In genomic region chr9:114387086-114387485, GRCm38 (mm10) we compare ENCODE assay signal across 27 mouse cellular contexts. TPM values are rescaled to one million over a fixed set of nuclear protein-coding genes. Genes with fewer than 3 reads are reported as not detected.
DNase-seq lines count a peak whose midpoint lies in the region.
"Had no signal": no experiment of that assay in that cellular context is flagged by ENCODE, and none has a peak within 500 bp of the region (broad histone marks: within the 10 kb centered on the region; RNA-seq: fewer than 3 reads in every experiment).

No protein-coding gene starts in this region.

- peak; percentile 62 for DNase-seq in adrenal gland, adult 2 months
- peak; percentile 58 for DNase-seq in adrenal gland, adult 8-10 months
- DNase-seq in adrenal gland, postnatal 14 days, result peak; percentile 51
- DNase-seq in adrenal gland, postnatal 36 days, result peak; percentile 48 to 59
- DNase-seq in testis, postnatal 10 days (ENCODE audit: low spot score), result no peak
- no peak for DNase-seq in cerebellum, adult 18-20 months
- no peak for DNase-seq in kidney, postnatal 14 days
- DNase-seq: cerebellum, adult 11-12 months; cerebellum, adult 8-10 months; cerebellum, adult 9-11 months; cerebellum, postnatal 14 days; cerebellum, postnatal 36 days; embryo, embryonic 11 days had no signal

RNA-seq across cellular contexts. Expression of gene Crtap, which starts 3.4 kb away (rescaled TPM):
- total RNA-seq in adrenal gland, adult 2 months (2021), result 100 to 1,000 TPM; 102 to 103 TPM
- polyA plus RNA-seq in adrenal gland, adult 2 months (2012; rRNA removed), result 405 and 495 TPM in 2 replicates
- total RNA-seq in adrenal gland, adult 8-10 months (2022), result 100 to 1,000 TPM; 103 to 145 (median 123) TPM
- total RNA-seq in adrenal gland, postnatal 14 days (2021), result 84.4 and 85.4 TPM in 2 replicates
- 100 to 1,000 TPM; 111 to 112 TPM for total RNA-seq in adrenal gland, postnatal 36 days (2021)

RNA-seq across cellular contexts. Expression of gene Glb1, which starts 13.8 kb away (rescaled TPM):
- 10 to 100 TPM; 30.9 to 34.1 TPM for total RNA-seq in adrenal gland, adult 2 months (2021)
- 30.8 and 42.0 TPM in 2 replicates for polyA plus RNA-seq in adrenal gland, adult 2 months (2012; rRNA removed)
- total RNA-seq in adrenal gland, adult 8-10 months (2022), result 10 to 100 TPM; 37.0 to 40.6 (median 38.1) TPM
- total RNA-seq in adrenal gland, postnatal 14 days (2021), result 25.5 and 25.6 TPM in 2 replicates
- 10 to 100 TPM; 29.1 to 32.1 TPM for total RNA-seq in adrenal gland, postnatal 36 days (2021)

RNA-seq across cellular contexts. Expression of gene Tmppe, which starts 13.8 kb away (rescaled TPM):
- total RNA-seq in adrenal gland, adult 2 months (2021), result 1 to 10 TPM; 5.3 to 7.7 TPM
- 6.2 and 7.1 TPM in 2 replicates for polyA plus RNA-seq in adrenal gland, adult 2 months (2012; rRNA removed)
- 10 to 100 TPM in 3 of 4 experiments, 1 to 10 TPM in 1; 9.2 to 11.6 (median 10.4) TPM for total RNA-seq in adrenal gland, adult 8-10 months (2022)
- 6.9 and 8.2 TPM in 2 replicates for total RNA-seq in adrenal gland, postnatal 14 days (2021)
- total RNA-seq in adrenal gland, postnatal 36 days (2021), result 1 to 10 TPM; 6.3 to 7.0 TPM

RNA-seq across cellular contexts. Expression of gene Bcl2a1c, which starts 57.2 kb away (rescaled TPM):
- not detected for total RNA-seq in adrenal gland, adult 2 months (2021)
- polyA plus RNA-seq in adrenal gland, adult 2 months (2012; rRNA removed), result not detected in 2 replicates
- not detected for total RNA-seq in adrenal gland, adult 8-10 months (2022)
- total RNA-seq in adrenal gland, postnatal 14 days (2021), result not detected in 2 replicates
- not detected for total RNA-seq in adrenal gland, postnatal 36 days (2021)
- total RNA-seq: adrenal gland, postnatal 4 days; common myeloid progenitor, adult 5-6 weeks; ES-E14; MEL had no signal
- polyA plus RNA-seq: brain, embryonic 14.5 days; C2C12; embryonic facial prominence, embryonic 11.5 days; embryonic facial prominence, embryonic 13.5 days; embryonic facial prominence, embryonic 15.5 days; erythroblast, embryonic 14.5 days; forebrain, embryonic 10.5 days; forebrain, embryonic 13.5 days; forebrain, embryonic 16.5 days; frontal cortex, adult 2 months had no signal

Comparison
In these comparisons a context has a peak if more than half of its experiments do, and no peak if none do; other contexts are left out.
1. DNase-seq: peak in adrenal gland, adult 2 months (single experiment), adrenal gland, adult 8-10 months (single experiment), adrenal gland, postnatal 14 days (single experiment) and adrenal gland, postnatal 36 days (2 of 2); none in testis, postnatal 10 days (single experiment), cerebellum, adult 18-20 months (0 of 2) and kidney, postnatal 14 days (single experiment).